Mouse (Mus musculus): Measurements from ENCODE around the gene Atp1b3.

The Atp1b3 gene

DNA sequence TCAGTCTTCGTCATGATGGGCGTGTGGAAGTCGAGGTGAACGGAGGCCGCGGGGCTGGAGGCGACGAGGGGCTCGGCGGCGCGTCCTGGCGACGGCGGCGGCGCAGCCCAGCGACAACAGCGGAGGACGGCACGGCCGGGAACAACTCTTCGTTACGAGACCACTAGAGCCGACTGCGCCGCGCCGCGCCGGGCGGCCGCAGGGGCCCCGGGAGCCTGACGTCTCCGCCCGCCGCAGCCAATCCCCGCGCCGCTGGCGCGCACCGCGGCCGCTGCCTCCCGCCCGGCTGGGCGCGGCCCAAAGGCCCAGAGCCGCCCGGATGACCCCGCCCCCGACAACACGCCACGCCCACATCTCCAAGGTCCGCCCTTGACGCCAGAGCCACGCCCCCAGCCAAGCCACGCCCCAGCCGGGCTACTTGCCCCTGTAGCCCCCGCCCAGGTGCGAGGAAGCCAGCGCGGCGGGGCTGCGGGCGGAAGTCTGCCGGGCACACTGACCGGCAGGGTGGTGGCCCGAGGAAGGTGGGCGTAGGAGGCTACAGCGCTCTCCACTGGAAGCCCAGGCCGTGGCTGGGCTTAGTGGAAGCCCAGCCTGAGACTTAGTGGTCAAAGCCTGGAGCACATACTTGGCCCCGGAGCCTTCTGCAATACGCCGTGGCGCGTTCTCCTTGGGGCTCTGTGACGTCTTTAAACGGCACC is at the start of gene Atp1b3:
Gene Atp1b3, minus strand, starts transcription at position 302 of the 698 bp plus-strand sequence.
- peak; percentile 98 for DNase-seq (ENCODE audit: low read depth, low spot score)

DNA sequence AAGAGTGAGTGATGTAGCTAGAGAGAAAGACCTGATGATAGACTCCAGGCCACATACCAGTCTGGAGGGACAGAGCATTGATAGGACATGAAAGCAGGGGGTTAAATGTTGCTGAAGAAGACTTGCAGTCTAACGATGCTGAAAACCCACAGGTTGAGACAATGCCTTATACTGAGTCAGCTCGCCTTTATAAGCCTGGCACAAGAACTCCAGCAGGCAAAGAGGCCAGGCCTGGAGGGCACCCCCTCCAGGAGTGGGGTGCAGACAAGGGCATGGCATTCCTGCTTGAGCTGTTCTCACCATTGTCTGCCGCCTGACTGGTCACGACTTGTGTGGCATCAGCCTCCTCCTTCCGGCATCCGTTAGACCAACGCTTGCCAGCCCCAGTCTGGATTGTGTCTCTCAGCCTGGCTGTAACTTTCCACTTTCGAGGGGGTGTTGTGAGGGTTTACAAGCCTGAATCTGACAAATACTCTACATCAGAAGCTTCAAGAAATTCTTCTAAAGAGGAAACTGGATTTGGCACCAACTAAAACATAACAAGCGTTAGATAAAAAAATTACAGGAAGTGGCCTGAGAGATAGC is 48.7 kb upstream of the Atp1b3 start:
- DNase-seq (ENCODE audit: low read depth, low spot score): no peak

DNA sequence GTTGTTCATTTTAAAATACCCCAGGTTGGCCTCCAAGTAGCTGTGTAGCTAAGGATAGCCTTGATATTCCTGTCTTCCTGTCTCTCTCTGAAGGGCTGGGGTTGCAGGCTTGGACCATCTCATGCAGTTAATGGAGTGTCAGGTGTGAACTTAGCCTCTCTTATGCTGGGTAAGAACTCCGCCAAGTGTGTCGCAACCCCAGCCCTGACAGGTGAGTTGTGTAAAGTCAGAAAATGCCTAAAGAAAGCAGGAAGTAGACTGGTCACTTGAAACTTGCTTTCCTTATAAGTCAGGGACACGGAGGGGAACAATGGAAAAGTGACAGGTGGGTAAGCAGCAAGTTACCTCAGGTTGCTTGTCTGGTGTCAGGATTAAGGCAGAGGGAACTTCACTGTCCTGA is 40.1 kb upstream of the Atp1b3 start:
- no peak for DNase-seq (ENCODE audit: low read depth, low spot score)

DNA sequence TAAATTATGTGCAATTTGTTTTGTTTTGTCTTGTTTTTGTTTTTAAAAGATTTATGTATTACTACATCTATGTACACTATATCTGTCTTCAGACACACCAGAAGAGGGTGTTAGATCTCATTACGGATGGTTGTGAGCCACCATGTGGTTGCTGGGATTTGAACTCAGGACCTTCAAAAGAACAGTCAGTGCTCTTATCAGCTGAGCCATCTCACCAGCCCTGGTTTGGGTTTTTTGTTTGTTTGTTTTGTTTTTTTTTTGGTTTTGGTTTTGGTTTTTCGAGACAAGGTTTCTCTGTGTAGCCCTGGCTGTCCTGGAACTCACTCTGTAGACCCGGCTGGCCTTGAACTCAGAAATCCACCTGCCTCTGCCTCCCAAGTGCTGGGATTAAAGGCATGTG is 35.7 kb upstream of the Atp1b3 start:
- DNase-seq (ENCODE audit: low read depth, low spot score): peak; percentile 42

DNA sequence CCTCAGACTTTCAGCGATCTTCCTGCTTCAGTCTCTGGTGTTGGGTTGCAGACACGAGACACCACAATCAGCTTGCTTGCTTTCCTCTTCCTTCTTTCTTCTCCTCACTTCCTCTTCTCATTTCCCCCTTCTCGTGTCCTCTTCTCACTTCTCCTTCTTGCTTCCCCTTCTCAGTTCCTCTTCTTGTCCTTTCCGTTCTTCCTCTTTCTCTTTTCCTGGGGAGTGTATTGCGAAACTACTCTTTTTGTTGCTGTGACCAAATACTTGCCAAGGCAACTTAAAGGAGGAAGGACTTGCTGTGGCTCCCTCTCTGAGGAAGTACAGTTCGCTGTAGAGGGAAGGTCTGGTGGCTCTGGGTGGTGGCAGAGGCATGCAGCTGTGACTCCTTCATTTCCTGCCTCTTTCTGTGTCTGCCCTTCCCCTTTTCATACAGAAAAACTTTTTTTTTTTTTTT is 35.2 kb upstream of the Atp1b3 start:
- DNase-seq (ENCODE audit: low read depth, low spot score): peak; percentile 75

DNA sequence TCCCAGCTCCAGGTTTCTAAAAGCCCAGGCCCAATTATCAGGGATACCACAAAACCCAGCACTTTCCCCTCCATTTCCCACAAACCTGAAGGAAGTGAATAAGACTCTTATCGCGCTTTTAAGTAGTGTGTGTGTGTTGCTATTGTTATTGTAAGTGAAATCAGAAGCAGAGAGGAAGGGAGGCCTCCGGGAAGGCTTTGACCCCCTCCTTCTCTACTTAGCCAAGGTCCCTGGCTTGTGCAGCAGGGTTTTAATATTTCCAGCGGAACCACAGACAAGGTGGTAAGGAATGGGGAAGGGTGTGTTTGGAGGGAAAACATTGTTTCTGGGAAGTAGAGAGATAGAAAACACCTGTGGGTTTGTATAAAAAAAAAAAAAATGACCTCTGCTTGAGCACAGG is 34.4 kb upstream of the Atp1b3 start:
- DNase-seq (ENCODE audit: low read depth, low spot score): no peak

DNA sequence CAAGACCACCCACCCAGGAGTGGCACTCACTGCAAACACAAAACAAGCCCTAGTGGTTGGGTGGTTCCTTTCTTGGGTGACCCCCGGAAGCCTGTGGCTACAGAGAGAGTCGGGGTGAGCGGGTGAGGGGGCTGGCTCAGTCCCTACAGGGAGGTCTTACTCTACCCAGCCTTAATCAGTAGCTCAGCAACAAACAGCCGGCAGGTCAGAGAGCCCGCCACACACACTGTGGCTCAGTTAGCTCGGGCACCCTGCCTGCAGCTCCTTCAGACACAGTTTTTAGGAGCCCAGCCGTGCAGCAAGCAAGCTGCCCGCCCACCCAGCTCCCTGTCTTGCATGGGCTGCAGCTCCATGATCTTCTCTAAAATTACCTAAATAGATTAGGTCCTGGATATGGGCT is 33.9 kb upstream of the Atp1b3 start:
- DNase-seq (ENCODE audit: low read depth, low spot score): no peak

DNA sequence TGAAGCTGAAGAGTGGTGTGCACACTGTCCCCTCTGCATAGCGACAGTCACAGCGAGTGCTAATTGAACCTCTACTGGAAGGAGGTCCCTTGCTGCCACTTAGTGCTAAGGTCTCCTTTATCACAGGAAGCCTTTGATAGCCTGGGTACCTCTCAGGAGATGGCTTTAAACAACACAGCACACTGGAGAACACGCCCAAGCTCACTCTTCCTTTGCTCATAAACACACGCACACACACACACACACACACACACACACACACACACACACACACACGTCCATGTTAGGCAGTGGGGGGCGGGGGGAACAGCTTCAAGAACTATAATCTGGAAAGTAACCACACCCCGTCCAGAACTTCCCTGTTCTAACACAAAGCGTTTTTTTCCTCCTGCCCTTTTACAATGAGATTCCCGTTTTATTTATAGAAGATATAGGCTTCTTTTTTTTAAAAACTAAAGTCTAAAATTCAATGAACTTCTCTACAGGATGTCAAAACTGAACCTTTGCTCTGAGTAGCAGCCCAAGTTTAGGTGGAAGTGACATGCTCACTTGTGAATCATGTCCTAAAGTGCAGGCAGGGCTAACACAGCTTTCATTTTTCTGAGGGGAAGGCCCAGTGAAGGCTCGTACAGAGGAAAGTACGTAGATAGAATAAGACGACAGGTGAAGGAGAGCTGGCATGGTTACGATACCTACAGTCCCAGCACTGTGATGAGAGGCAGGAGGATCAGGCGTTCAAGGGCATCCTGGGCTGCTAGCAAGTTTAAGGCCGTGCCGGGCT is 30.9 kb upstream of the Atp1b3 start:
- DNase-seq (ENCODE audit: low read depth, low spot score): peak; percentile 88

DNA sequence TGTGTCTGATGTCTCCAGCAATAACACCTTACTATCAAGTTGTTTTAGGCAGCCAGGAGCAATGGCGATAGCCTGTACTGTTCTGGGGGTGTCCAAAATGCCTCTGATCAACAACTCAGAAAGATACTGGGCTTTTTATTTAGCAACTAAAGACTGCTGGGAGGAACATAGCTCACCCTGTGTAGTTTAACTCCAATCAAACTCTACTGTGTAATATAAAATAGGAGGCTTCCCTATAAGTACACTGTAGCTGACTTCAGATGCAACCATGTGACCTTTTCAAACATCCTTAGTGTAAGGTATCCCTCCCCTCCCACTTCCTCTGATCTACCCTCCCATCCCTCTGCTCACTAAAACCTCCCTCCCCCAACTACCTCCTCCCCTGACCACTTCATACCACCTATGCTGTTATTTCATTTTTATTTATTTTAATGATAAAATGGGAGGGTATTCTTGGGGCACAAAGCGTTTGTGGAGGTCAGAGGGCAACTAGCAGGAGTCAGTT is 29.5 kb upstream of the Atp1b3 start:
- peak; percentile 58 for DNase-seq (ENCODE audit: low read depth, low spot score)

DNA sequence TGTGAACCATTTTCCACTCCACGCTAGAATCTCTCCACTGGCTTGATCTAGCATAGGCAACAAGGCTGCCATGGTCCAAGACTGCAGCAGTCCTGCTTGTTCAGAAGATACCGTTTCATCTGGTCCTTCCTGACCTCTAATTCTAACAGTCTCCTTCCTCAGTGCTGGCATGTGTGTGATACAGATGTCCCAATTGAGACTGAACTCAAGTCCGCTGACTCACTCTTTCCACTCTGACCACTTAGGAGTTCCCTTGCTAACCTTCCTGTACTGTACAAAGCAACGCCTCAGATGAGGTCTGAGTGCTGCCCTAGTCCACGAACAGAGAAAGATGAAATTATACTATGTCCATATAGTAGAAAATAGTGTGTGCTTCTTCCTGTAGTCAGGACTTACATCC is 28.9 kb upstream of the Atp1b3 start:
- peak; percentile 46 for DNase-seq (ENCODE audit: low read depth, low spot score)

DNA sequence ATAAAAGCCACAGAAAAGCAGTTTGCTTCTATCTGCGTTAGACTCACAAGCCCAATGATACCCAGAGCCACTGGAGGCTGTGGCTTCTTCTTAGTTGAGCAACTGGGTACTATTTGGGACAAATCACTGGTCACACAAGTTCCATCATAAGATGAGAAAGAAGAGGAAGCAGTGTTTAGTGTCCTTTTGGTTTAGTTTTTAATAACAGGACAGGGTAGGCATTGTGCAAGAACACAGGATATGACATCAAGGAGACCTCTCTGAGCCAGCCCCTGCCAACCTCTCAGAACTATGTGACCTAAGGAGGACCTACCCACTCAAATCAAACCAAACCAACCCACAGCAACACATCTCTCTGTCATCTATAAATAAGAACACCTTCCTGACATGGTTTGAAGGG is 27.7 kb upstream of the Atp1b3 start:
- peak; percentile 58 for DNase-seq (ENCODE audit: low read depth, low spot score)

DNA sequence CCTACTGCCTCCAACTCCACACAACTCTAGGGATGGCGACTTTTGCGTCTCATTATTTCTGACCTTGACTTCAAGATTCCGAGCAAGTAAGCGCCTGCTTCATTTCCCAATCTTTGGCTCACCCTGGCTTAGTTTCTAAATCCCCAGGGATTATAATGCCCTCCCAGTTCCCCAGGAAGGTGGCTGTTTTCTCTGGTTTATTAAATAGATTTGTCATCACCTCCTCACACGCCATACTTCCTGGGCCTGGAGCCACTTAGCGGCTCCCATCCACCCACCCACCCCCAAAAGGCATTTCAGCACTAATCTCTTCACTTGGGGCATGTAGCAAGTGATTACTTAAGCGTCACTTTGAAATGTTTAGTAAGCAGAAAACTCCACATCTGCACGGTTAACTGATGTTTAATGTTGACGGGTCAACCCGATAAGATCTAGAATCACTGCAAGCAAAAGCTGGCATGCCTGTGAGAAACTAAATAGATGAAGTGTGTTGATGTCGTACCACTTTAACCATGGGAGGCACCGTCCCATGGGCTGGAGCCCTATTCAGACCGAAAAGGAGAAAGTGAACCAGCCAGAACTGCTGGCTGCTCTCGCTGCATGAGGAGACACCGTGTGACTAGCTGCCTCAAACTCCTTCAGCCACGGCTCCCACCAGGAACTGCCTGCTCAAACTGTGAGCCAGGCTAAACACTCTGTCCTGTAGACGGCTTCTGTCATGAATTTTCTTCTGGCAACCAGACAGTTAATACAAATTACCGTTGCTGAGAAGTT is 19.7 kb upstream of the Atp1b3 start:
- no peak for DNase-seq (ENCODE audit: low read depth, low spot score)

DNA sequence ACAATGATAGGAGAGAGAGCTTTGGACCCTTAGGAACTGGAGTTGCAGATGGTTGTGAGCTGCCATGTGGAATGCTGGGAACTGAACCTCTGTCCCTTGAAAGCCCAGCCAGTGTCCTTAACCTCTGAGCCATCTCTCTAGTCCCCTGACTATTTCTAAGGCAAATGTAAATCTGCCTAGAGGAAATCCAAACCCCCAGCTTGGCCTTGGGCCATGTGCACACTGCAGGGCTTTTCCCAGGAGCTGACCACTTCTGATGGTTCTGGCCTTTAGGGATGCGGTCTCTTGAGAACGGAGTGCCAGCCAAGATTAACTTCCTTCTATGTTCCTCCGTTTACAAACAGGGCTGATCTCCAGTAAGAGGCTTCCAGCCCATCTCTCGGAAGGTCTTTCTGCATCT is 18.5 kb upstream of the Atp1b3 start:
- no peak for DNase-seq (ENCODE audit: low read depth, low spot score)

DNA sequence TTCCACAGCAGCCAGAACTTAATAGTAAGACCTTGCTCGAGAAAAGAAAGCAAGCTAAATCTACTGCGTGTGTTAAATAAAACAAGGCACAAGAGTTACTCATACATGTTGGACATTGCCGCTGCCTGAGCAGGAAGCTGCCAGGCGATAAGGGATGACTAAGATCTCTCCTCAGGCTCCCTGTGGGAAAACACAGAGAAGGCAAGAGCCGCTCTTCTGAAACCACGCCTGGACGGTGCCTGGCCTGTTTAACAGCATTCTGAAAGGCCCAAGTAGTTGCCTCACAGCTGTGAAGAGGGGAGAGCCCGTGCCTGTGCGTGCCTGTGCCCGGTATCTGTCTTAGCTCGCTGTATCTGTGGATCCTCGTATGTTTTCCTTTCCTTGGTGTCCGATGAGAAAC is 17.2 kb upstream of the Atp1b3 start:
- DNase-seq (ENCODE audit: low read depth, low spot score): no peak

DNA sequence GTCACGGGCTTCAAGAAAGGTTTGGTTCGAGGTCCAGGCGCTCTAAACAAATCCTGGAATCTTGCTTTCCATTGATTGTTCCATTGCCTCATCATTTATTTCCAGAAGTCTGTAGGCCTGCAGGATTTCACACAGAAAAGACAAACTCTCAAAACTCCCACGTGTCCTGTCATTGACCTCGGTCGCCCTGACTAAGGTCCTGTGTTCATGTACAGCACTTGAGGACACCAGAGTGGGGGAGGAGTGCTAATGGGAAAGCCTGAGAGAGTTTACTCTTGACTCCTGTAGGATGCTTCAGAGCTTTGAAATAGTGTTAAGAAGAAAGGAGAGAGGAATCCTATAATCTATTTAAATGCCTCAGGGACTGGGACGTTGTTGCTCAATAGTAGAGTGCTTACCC is 15.3 kb upstream of the Atp1b3 start:
- no peak for DNase-seq (ENCODE audit: low read depth, low spot score)

DNA sequence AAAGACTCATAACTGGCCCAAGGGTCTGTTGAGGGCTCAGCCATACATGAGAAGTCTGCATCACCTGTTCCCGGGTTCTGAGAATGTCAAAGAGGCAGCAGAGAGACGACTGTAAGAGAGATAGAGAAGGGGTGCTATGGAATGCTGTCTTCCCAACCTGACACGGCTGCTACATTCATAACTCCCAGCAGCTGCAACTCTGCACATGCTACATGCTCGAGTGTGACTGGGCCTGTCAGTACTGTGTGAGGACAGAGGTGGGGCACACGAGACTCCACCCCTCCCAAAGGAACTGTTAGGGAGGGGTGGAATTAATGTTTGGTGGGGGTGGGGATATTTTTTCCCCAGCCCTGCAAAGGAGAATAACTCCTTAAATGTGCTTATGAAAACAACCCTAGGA is 14.5 kb upstream of the Atp1b3 start:
- no peak for DNase-seq (ENCODE audit: low read depth, low spot score)

DNA sequence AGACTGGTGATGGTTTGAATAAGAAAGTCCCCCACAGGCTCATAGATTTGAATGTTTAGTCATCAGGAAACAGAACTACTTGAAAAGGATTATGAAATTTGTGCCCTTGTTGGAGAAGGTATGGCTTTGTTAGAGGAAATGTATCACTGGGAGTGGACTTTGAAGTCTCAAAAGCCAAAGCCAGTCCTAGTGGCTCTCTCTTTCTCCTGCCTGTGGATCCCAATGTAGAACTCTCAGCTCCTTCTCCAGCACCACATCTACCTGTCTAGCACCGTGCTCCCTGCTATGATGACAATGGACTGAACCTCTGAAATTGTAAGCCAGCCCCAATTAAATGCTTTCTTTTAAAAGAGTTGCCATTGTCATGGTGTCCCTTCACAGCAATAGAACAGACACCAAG is 12.9 kb upstream of the Atp1b3 start:
- DNase-seq (ENCODE audit: low read depth, low spot score): no peak

DNA sequence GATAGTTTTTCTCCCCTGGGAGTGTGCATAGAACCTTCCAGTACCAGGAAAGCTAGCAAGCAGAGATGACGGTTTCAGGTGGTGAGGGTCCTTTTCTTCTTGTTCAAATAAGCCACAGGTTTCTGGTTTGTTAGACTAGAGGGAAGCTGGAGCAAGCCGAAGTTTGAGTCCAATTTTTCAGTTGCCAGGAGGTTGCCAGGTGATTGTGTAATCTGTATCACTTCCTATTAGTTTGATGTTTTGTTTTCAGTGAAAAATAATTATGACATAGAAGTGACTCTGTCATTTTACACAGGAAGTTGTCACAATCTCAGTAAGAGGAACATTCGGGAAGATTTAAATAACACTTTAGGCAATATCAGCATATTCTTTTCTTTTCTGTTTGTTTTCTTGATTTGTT is 11.6 kb upstream of the Atp1b3 start:
- DNase-seq (ENCODE audit: low read depth, low spot score): no peak

DNA sequence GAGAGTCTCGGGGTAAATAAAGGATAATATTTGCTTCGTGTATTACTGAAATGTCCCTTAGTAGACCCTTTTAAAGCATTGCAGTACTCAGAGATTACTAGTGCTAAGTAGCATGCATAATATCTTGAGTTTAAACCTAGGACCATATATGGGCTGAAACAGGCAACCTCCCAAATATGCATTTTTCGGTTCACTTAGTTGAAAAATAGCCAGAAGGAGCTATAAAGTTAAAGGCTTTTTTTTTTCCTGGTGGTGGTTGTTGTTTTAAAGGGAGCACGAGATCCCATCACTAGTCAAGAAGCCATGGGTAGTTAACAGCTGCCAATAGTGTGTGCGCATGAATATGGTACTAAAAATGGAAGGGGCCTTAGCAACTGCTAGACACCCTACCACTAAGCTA is 6.8 kb upstream of the Atp1b3 start:
- no peak for DNase-seq (ENCODE audit: low read depth, low spot score)

DNA sequence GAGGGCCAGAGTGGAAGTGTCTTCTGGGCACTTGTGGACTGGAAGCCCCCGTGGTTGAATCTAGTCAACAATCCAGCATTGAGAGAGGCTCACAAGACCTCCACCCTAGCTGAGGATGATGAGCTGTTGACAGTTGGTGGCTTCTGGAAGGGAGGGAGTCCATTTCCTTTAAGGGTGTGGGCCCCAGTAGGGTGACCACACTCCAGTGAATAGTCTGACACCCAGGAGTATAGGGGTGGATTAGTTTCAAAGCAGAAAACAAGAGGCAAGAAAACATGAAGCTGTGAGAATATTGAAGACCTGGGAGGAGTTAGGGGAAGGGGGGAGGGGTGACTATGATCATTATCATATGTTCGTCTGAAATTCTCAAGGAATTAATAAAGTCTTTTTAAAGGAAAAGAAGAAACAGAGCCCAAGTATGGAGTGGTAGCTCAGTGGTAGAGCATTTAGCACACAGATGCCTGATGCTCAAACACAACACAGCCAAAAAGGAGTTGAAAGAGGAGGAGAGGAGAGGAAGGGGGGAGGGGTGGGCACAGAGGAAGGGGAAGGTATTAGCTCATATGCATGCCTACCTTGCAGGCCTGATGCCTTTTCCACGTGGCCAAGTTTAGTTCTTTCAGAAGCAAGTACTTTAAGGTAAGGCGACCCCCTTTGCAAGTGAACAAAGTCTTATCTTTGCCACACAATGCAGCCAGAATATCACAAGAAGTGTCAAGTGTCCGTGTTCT is 5.6 kb upstream of the Atp1b3 start:
- DNase-seq (ENCODE audit: low read depth, low spot score): peak; percentile 48

DNA sequence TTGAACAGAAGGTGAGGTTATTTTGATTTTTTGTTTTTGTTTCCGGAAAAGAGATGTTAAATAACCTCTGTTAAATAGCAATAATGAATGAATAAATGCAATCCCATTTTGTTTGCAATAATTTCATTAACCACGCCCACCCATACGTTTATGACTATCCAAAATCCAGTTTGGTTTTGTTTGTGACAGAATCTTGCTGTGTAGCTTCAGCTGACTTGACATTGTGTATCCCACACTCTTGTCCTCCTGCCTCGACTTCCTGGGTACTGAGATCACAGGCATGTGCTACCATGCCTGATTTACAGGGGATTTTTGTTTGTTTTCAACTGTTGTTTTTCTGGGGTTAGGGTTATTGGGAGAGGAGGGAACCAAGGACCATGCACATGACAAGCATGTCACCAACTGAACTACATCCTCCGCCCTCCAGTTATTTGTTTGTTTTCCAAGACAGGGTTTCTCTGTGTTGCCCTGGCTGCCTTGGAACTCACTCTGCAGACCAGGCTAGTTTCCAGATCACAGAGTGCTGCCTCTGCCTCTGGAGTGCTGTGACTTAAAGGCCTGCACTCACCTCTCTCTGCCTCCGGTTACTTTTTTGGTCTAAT is 1.1 kb upstream of the Atp1b3 start:
- no peak for DNase-seq (ENCODE audit: low read depth, low spot score)
